Mouse (Mus musculus) inflammation-experienced regulatory T-cells, adult 6 months (primary cell): ENCODE results near the gene Oxct2a. TPM values are rescaled to one million over a fixed set of nuclear protein-coding genes. Genes with fewer than 3 reads are reported as not detected.
A peak's percentile ranks its signal among the peaks of the same experiment; 100 is the strongest.
"Not testable (repeated sequence)": the region's sequence is repeated elsewhere in the genome, so short reads cannot be mapped to it uniquely, and the experiment has no call there.

Experiments used
- ATAC-seq: one replicate; pipeline ENCODE4 v1.8.0; 2017
- polyA plus RNA-seq, 3 experiments: library from polyadenylated mRNA; unstranded; fragments of 100-300 nt; shearing (Covaris generic); gene quantifications; one replicate each; pipeline ENCODE4 v1.2.1; 2017

Gene Oxct2a
- not detected for polyA plus RNA-seq

- no peak for ATAC-seq
Measured at GRCm38 (mm10) chr4:123323534-123323933, at the start of gene Oxct2a. Gene Oxct2a, minus strand, starts transcription at chr4:123323634.

GRCm38 (mm10) chr4:123363555-123363954 lies 40.1 kb upstream of the Oxct2a start:
- ATAC-seq = no peak

DNA sequence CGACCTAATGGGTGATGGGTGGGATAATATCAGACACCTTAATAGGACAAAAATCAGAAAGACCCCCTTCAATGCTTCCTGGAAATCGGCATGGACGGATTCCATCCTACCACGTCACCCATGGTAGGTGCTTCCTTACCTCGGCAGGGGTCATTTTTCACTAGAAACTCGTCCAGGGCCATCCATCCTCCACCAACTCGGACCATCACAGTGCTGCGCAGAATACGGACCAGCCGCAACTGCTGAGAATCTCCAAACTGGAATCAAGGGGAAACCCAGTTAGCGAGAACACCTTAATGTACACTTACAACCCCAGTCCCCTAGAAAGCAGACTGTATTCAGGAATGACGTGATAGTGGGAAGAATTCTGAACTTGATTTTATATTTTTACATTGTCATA lies 37.3 kb upstream of the Oxct2a start:
- no peak for ATAC-seq

DNA sequence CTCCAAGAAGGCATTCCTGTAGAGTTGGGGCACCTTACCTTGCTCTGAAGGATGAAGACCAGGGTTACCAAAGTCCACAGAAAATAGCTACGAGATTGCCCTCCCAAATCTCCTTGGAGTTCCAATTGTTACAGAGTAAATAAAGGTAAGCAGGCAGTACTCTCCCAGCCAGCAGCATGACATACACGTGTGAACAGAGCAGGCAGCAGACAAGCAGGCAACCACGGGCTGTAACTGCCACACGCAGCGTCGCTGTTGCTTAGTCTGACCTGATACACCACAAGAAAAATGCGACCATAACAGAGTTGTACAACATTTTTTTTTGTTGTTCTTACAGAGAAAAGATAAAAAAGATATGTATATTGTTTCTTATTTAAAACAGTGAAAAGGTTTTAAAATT lies 35.2 kb upstream of the Oxct2a start:
- no peak for ATAC-seq

- no peak for ATAC-seq
Measured at GRCm38 (mm10) chr4:123355941-123356340, 32.5 kb upstream of the Oxct2a start.

DNA sequence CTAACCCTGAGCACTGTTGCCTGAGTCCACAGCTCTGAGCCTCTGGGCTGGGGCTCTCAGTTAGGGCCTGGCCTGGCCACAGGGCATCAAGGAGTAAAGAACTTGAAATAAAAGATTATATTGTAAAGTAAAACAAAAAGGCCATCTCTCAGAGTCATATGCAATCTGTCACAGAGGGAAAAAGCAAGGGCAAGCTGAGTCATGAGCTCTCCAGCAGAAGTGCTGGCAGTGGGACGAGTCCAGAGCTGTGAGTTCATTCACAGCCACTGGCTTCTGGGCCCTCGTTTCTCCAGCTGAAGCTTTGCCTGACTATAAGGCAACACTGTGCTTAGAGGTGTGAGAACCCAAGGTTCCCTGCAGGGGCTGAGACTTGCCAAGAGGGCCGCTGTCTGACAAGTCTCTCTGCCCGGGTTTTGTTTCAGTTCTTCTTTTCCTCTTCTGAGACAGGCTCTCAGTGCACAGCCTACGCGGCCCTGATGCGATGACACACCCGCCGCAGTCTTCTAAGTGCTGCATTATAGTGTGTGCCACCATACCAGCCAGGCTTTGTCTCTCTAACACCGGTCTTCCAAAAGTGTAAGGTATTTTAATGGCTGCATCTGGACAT lies 29.9 kb upstream of the Oxct2a start:
- ATAC-seq = no peak

GRCm38 (mm10) chr4:123343471-123343789 lies 20.0 kb upstream of the Oxct2a start:
- ATAC-seq = peak; percentile 8

GRCm38 (mm10) chr4:123342642-123343470 lies 19.4 kb upstream of the Oxct2a start, which contains the start of gene Bmp8a:
Gene Bmp8a, minus strand, starts transcription at chr4:123343252.
- peak; percentile 80 for ATAC-seq

- peak; percentile 24 for ATAC-seq
Measured at GRCm38 (mm10) chr4:123342091-123342641, 18.7 kb upstream of the Oxct2a start.

- ATAC-seq = no peak
Measured at GRCm38 (mm10) chr4:123340232-123340631, 16.8 kb upstream of the Oxct2a start.

- ATAC-seq = no peak
Measured at GRCm38 (mm10) chr4:123337693-123338092, 14.3 kb upstream of the Oxct2a start.

- ATAC-seq = no peak
Measured at GRCm38 (mm10) chr4:123335796-123336585, 12.6 kb upstream of the Oxct2a start.

DNA sequence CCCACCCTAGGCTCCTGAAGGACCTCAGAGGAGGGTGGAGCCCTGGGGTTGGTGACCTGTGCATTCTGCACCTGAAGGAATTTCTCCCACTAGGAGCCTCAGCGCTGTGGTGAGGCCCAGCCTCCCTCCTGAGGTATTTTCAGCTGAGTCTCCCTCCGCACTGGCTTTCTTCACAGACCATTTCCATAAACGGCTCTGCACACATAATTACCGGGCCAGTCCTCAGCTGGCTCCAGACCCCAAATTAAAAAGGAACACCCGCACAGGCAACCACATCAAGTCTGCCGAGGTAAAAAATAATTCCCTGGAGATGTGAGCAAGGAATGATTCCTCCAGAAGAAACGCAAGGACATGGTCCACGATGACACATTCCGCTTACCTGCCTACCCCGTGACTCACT lies 11.8 kb upstream of the Oxct2a start:
- not testable (repeated sequence) for ATAC-seq

GRCm38 (mm10) chr4:123334177-123334576 lies 10.7 kb upstream of the Oxct2a start:
- no peak for ATAC-seq

GRCm38 (mm10) chr4:123333151-123333550 lies 9.7 kb upstream of the Oxct2a start:
- no peak for ATAC-seq

- not testable (repeated sequence) for ATAC-seq
Measured at GRCm38 (mm10) chr4:123331961-123332360, 8.5 kb upstream of the Oxct2a start.

DNA sequence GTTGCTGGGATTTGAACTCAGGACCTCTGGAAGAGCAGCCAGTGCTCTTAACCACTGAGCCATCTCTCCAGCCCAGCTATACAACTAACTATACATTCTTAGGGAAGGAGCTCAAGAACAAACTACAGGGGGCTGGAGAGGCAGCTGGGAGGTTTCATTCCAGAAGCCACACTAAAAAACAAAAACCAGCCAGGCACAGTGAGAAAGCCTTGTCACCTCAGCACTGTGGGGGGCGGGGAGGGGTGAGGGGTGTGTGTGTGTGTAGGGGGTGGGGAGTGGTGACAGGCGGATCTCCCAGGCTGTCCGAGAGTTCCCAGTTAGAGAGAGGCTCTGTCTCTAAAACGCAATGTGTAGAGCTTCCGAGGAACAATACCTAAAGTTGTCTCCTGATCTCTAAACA lies 7.9 kb upstream of the Oxct2a start:
- ATAC-seq = no peak

DNA sequence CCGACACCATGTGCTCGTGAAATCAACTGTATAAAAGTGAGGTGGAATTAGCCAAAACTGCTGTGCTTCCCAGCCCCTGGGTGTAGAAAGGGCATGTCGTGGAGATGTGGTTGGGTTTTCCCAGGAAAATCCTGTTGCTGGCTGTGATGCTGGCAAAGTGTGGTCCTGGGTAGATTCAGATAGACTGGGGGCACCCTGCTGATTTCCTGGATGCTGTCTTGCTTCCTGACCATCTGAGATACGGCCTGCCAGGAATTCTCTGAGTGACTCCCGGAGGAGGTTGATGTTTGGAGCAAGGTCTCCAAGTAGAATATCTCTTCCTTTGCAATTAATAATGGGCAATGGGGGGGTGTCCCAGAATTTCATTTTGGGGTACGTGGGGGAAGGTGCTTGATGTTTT lies 5.5 kb upstream of the Oxct2a start:
- no peak for ATAC-seq

GRCm38 (mm10) chr4:123327630-123328029 lies 4.2 kb upstream of the Oxct2a start:
- ATAC-seq = no peak

DNA sequence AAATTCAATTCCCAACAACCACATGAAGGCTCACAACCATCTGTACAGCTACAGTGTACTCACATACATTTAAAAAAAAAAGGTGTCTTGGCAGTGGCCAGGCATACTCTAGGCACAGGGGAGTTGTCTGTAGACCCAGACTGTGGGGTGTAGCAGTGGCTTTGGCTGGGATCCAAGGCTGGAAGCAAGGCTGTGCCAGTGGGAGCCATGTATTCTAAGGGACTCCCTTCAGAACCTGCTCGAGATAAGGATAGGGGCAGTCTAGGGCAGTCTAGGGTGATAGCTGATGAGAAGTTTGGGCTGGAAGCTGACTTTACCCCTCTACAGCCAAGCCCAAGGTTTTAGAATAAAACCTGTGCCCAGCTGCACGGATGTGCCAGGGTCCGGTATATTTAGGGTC lies 2.7 kb upstream of the Oxct2a start:
- ATAC-seq = no peak

- not testable (repeated sequence) for ATAC-seq
Measured at GRCm38 (mm10) chr4:123322910-123323309, 524 bp downstream of the Oxct2a start.

DNA sequence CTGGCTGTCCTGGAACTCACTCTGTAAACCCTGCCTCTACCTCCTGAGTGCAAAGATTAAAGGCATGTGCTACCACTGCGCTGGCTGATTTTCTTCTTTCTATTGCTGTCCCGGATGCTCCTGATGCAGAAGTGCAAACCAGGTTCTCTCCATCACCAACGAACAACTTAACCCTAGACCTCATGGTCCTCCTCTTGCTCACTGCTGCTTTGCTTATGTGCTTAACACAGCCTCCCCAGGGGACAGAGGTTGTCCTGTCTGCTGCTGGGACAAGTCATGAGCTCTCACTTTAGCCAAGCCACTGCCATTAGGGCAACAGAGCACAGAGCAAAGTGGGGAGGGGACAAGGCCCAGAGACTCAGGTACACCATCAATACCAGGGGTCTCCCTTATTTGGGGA lies 8.9 kb downstream of the Oxct2a start:
- no peak for ATAC-seq

GRCm38 (mm10) chr4:123313010-123313409 lies 10.4 kb downstream of the Oxct2a start:
- no peak for ATAC-seq
